In genomic region chr10:81401521-81402226, GRCm38 (mm10) we compare ENCODE assay signal across 8 mouse cellular contexts. TPM values are rescaled to one million over a fixed set of nuclear protein-coding genes. Genes with fewer than 3 reads are reported as not detected.
DNase-seq lines count a peak whose midpoint lies in the region; ATAC-seq and TF ChIP-seq lines count a peak whose summit lies in the region.

No protein-coding gene starts in this region.

- 11% methylated on average over 18 of the region's 18 CpGs for WGBS in heart, adult 2 months
- 11% methylated on average over 18 of the region's 18 CpGs for WGBS in liver, embryonic 14.5 days (ENCODE audit: insufficient replicate concordance)

- intact Hi-C loops in heart, adult 2 months (cut with DNase I) = no loop called here

- ATAC-seq in liver, embryonic 14.5 days (ENCODE audit: insufficient read depth) = peak; percentile 80

- H3K4me2 ChIP-seq in liver, embryonic 14.5 days (ENCODE audit: low read depth) = peak overlapping the region; percentile 17; the same call in 1 of the 2 replicates

- no peak overlapping the region for H3K4me3 ChIP-seq in heart, adult 2 months
- H3K4me3 ChIP-seq in liver, embryonic 14.5 days (ENCODE audit: insufficient read depth in 1 of 2, low read depth in 2 of 2, low read length in 2 of 2) = no peak overlapping the region

- no peaks in the 10 kb centered on the region; the same call in none of the 2 replicates for H3K36me3 ChIP-seq in heart, adult 2 months (ENCODE audit: control insufficient read depth, insufficient read depth, low read length)
- H3K36me3 ChIP-seq in liver, embryonic 14.5 days (replicated peaks; ENCODE audit: control insufficient read depth, insufficient read depth, low read depth) = no peaks in the 10 kb centered on the region; the same call in 1 of the 2 replicates

- H3K9me3 ChIP-seq in liver, embryonic 14.5 days (ENCODE audit: control insufficient read depth, low read length) = no peaks in the 10 kb centered on the region

- H3K79me2 ChIP-seq in heart, adult 2 months (replicated peaks; ENCODE audit: control insufficient read depth, insufficient read depth, low read length) = no peaks in the 10 kb centered on the region

- H3K27ac ChIP-seq in heart, adult 2 months = peak overlapping the region; percentile 83
- no peak overlapping the region for H3K27ac ChIP-seq in liver, embryonic 14.5 days

- no peaks in the 10 kb centered on the region for H3K27me3 ChIP-seq in heart, adult 2 months (ENCODE audit: control insufficient read depth, insufficient read depth, low read length)
- peaks cover 10% of the 10 kb centered on the region for H3K27me3 ChIP-seq in liver, embryonic 14.5 days (ENCODE audit: control insufficient read depth, insufficient read depth, low read length)

- DNase-seq in CD4-positive helper T cell, adult 2 months (ENCODE audit: low read depth, low spot score) = peak; percentile 71
- peak; percentile 90 for DNase-seq in Muller cell, postnatal 12 days (ENCODE audit: inconsistent ontology term)
- peak; percentile 86 for DNase-seq in embryo, embryonic 10.5 days (ENCODE audit: low spot score)
- DNase-seq in heart, adult 2 months = peak; percentile 85 to 90
- peak; percentile 78 for DNase-seq in kidney, adult 11 months
- DNase-seq in liver, embryonic 14.5 days (ENCODE audit: low read depth in 3 of 3, low spot score in 3 of 3) = peak; percentile 58 to 68 (median 63)
- peak; percentile 79 for DNase-seq in neural tube, embryonic 10.5 days (ENCODE audit: extremely low spot score, low spot score)
- DNase-seq in B cell, adult 2 months = no peak

- TF ChIP-seq CTCF in heart, adult 2 months (IDR thresholded peaks at IDR 0.05) = no peak
- no peak; the same call in 1 of the 2 replicates for TF ChIP-seq CTCF in liver, embryonic 14.5 days (IDR thresholded peaks at IDR 0.05; ENCODE audit: low read depth)

- no peak for TF ChIP-seq EP300 in heart, adult 2 months (IDR thresholded peaks at IDR 0.05; ENCODE audit: insufficient read depth, low read depth, low read length)
- no peak for TF ChIP-seq EP300 in liver, embryonic 14.5 days (IDR thresholded peaks at IDR 0.05; ENCODE audit: low read depth)

- TF ChIP-seq POLR2A in heart, adult 2 months (IDR thresholded peaks at IDR 0.05; ENCODE audit: insufficient read depth, low read depth, low read length) = 0 out of 2 replicates have a peak, but pooled peaks have one; percentile 22

- H3K4me1 ChIP-seq in heart, adult 2 months (ENCODE audit: control insufficient read depth, insufficient read depth, low read length) = peaks cover 21% of the 10 kb centered on the region
- peaks cover 7 to 12% of the 10 kb centered on the region in 2 experiments; a peak in 3 of 4 replicates for H3K4me1 ChIP-seq in liver, embryonic 14.5 days (replicated peaks; ENCODE audit: control insufficient read depth in 2 of 2, insufficient read depth in 2 of 2, low read length in 1 of 2)

- peak overlapping the region; percentile 20; the same call in 1 of the 2 replicates for H3K9ac ChIP-seq in heart, adult 2 months (ENCODE audit: low read depth, low read length)
- no peak overlapping the region for H3K9ac ChIP-seq in liver, embryonic 14.5 days (replicated peaks)

RNA-seq across cellular contexts. Expression of gene Smim24, which starts 8.8 kb away (rescaled TPM):
- total RNA-seq in heart, adult 2 months (2021) = 1 to 10 TPM; 2.0 to 2.3 TPM
- polyA plus RNA-seq in heart, adult 2 months (2012; rRNA removed) = 8.3 and 8.6 TPM in 2 replicates
- polyA plus RNA-seq in liver, embryonic 14.5 days (2012; rRNA removed) = 1.6 and 1.9 TPM in 2 replicates
- polyA plus RNA-seq in liver, embryonic 14.5 days (2014; fragmentation: Nextera tagmentation; extraction: Ambion mirVana) = 1.7 and 1.8 TPM in 2 replicates

RNA-seq across cellular contexts. Expression of gene Gm48552, which starts 12.9 kb away (rescaled TPM):
- 1 to 10 TPM in 1 of 2 experiments, not detected in 1; 1.2 TPM for total RNA-seq in heart, adult 2 months (2021)
- 0.88 and 1.2 TPM in 2 replicates for polyA plus RNA-seq in heart, adult 2 months (2012; rRNA removed)
- polyA plus RNA-seq in liver, embryonic 14.5 days (2012; rRNA removed) = 0.78 and 0.90 TPM in 2 replicates
- polyA plus RNA-seq in liver, embryonic 14.5 days (2014; fragmentation: Nextera tagmentation; extraction: Ambion mirVana) = 0.21 and 0.36 TPM in 2 replicates

RNA-seq across cellular contexts. Expression of gene Gm48551, which starts 17.4 kb away (rescaled TPM):
- 1 to 10 TPM in 1 of 2 experiments, under 1 TPM in 1; 0.73 to 1.9 TPM for total RNA-seq in heart, adult 2 months (2021)
- 2.1 and 3.5 TPM in 2 replicates for polyA plus RNA-seq in heart, adult 2 months (2012; rRNA removed)
- 1.0 and 1.7 TPM in 2 replicates for polyA plus RNA-seq in liver, embryonic 14.5 days (2012; rRNA removed)
- 0.37 and 0.47 TPM in 2 replicates for polyA plus RNA-seq in liver, embryonic 14.5 days (2014; fragmentation: Nextera tagmentation; extraction: Ambion mirVana)

RNA-seq across cellular contexts. Expression of gene Dohh, which starts 17.4 kb away (rescaled TPM):
- 10 to 100 TPM; 46.6 to 53.8 TPM for total RNA-seq in heart, adult 2 months (2021)
- 48.5 and 56.9 TPM in 2 replicates for polyA plus RNA-seq in heart, adult 2 months (2012; rRNA removed)
- 29.8 and 32.2 TPM in 2 replicates for polyA plus RNA-seq in liver, embryonic 14.5 days (2012; rRNA removed)
- 35.0 and 39.7 TPM in 2 replicates for polyA plus RNA-seq in liver, embryonic 14.5 days (2014; fragmentation: Nextera tagmentation; extraction: Ambion mirVana)

RNA-seq across cellular contexts. Expression of gene Fzr1, which starts 23.4 kb away (rescaled TPM):
- 10 to 100 TPM; 29.9 to 31.5 TPM for total RNA-seq in heart, adult 2 months (2021)
- 49.3 and 56.1 TPM in 2 replicates for polyA plus RNA-seq in heart, adult 2 months (2012; rRNA removed)
- polyA plus RNA-seq in liver, embryonic 14.5 days (2012; rRNA removed) = 73.1 and 86.2 TPM in 2 replicates
- polyA plus RNA-seq in liver, embryonic 14.5 days (2014; fragmentation: Nextera tagmentation; extraction: Ambion mirVana) = 80.5 and 85.2 TPM in 2 replicates

Comparison
In these comparisons a context has a peak if more than half of its experiments do, and no peak if none do; other contexts are left out.
1. DNase-seq: peak in CD4-positive helper T cell, adult 2 months (single experiment), Muller cell, postnatal 12 days (single experiment), embryo, embryonic 10.5 days (single experiment), heart, adult 2 months (2 of 2), kidney, adult 11 months (single experiment), liver, embryonic 14.5 days (3 of 3) and neural tube, embryonic 10.5 days (single experiment); none in B cell, adult 2 months (0 of 2).